Mouse (Mus musculus) brain, embryonic 14.5 days (tissue): ENCODE measurements around the gene Pah. TPM values are rescaled to one million over a fixed set of nuclear protein-coding genes. Genes with fewer than 3 reads are reported as not detected.

Experiments
- DNase-seq: peaks from one replicate; pipeline ENCODE4 v3.0.0-alpha.2; 2011; ENCODE audit warnings: low read depth
- CTCF ChIP-seq: fragments of 200-500 bp; IDR thresholded peaks from 2 replicates; pipeline ENCODE4 v1.5.1; 2012; ENCODE audit warnings: inconsistent platforms, mild to moderate bottlenecking, moderate library complexity, borderline replicate concordance; ENCODE audit not compliant: insufficient read depth, insufficient read length; ENCODE audit errors: extremely low read depth
- POLR2A ChIP-seq: fragments of 200-500 bp; IDR thresholded peaks from 2 replicates; pipeline ENCODE4 v1.6.1; 2012; ENCODE audit warnings: mild to moderate bottlenecking, inconsistent platforms, borderline replicate concordance; ENCODE audit not compliant: poor library complexity, insufficient read depth, insufficient read length, severe bottlenecking; ENCODE audit errors: extremely low read depth
- polyA plus RNA-seq: library from polyadenylated mRNA; depleted of rRNA; stranded (reverse); fragments of >200 nt; gene quantifications from 2 replicates; pipeline ENCODE4 v1.2.3, GENCODE M21; 2012

Gene Pah
- polyA plus RNA-seq, 1 experiment = not detected

DNA sequence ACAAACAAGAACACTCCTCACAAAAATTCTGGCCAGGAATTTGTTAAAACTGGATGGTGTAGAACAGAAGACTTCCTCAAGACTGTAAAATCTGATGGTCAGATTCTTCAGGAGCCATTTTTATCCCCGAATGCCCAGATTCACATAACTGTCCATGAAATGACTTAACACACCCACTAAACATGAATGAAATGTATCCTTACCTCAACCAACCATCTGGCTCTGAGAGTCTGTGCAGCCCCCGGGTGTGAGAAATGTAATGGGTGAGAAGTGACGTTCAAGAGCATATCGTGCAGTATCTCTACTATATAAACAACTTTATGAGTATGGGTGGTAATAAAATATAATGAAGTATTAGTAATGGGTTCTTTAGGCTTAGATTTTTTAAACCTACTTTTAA is 13.0 kb upstream of the Pah start:
- no peak for DNase-seq
- TF ChIP-seq CTCF (no peak), POLR2A (no peak)

DNA sequence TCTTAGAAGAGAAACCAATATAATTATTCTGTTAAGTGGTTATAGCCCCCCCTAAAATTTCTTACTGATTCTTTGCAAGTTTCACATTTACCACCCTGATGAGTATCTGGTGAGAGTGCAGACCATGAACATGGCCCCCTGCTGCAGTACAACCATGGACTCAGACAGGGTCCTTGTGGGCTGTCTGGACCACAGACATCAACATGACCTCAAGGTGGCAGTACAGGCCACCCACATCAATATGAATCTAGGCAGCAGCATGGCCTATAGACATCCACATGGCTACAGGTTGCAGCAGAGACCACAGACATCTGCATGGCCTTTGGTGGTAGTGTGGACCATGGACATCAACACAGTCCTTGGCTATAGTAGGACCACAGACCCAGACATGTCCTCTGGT is 8.5 kb upstream of the Pah start:
- TF ChIP-seq POLR2A (no peak), CTCF (no peak)
- DNase-seq = no peak

DNA sequence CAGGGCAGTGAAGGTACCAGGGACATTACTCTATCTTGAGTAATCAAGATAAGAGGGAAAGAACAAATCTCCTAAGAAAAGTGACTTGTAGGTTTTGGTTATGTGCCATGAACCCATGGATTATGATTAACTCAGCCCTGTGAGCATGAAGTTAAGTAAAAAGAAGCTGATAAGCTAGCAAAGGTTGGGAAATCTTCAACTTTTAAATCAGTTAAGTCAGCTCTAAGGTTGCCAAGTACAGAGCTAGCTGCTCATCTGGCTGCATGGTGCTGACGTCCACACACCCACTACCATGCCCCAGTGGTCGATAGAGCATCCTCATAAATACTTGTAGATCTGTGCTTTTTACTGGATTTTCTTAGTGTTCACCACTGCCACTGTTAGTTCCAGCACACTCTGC is 3.0 kb upstream of the Pah start:
- no peak for DNase-seq
- TF ChIP-seq POLR2A (no peak), CTCF (no peak)

DNA sequence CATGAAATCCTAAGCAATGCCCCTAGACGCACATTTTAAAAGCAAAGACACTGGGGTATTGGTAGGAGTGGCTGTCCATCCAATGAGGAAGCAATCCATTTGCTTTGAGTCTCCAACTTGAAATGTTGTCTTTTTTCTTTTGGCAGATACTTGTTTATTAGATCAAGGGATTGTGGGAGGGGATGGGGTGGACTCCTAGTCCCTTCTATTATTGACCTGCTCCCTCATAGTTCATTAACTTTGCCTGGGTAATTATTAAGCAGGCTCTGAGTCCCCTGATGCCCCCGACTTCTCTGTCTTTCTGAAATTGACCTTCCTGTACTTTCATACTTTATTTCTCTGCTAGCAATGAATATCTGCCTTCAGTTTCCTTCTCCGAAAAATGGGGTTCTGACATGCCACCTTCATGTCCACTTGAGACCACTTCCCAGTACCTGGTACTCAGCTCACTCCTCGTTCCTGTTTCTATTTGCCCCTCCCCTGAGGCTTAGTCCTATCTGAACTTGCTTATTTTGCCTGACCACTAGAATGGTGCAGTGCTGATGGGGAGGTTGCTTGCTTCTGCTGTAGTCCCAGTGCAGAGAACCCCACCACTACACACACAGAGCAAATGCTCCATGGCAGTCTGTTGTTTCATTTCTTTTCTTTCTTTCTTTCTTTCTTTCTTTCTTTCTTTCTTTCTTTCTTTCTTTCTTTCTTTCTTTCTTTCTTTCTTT is 1.0 kb upstream of the Pah start:
- no peak for TF ChIP-seq POLR2A
- TF ChIP-seq CTCF = no peak
- no peak for DNase-seq

DNA sequence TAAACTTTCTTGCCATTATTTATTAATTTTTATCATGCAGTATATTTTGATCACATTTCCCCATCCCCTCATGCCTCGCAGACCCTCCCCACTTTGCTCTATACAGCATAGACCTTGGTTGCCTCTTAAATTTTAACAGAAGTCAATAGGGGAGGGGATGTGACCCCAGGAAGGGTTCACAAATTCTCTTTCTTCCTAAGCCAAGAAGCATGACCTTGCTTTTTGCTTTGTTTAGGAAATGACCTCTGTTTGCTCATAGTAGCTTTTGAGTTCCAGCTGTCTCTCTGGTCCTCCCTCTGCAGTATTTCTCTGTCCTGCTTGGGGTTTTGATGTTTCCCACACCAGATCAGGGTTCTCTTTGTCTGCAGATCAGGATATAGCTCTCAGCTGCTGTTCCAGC is 12.6 kb downstream of the Pah start:
- DNase-seq = no peak
- no peak for TF ChIP-seq POLR2A
- TF ChIP-seq CTCF = no peak

DNA sequence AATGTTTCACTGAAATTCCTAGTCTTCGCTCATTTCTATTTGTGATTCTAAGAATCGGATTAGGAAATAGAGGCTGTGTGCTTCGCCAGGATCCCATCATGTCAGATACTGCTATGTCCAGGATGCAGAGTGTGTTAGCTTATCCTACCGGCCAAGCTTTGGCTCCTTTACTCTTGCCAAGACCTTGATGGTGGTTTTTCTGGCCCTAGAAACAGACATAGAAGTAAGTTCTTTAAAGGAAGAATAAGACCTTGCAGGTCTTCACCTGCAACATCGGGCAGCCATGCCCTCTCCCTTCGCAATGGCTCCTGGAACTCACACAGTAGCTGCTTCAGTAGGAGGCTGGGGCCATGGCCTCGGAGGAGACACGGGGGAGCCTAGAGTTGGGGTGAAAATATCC is 24.2 kb downstream of the Pah start:
- TF ChIP-seq POLR2A (no peak), CTCF (no peak)
- DNase-seq = no peak

DNA sequence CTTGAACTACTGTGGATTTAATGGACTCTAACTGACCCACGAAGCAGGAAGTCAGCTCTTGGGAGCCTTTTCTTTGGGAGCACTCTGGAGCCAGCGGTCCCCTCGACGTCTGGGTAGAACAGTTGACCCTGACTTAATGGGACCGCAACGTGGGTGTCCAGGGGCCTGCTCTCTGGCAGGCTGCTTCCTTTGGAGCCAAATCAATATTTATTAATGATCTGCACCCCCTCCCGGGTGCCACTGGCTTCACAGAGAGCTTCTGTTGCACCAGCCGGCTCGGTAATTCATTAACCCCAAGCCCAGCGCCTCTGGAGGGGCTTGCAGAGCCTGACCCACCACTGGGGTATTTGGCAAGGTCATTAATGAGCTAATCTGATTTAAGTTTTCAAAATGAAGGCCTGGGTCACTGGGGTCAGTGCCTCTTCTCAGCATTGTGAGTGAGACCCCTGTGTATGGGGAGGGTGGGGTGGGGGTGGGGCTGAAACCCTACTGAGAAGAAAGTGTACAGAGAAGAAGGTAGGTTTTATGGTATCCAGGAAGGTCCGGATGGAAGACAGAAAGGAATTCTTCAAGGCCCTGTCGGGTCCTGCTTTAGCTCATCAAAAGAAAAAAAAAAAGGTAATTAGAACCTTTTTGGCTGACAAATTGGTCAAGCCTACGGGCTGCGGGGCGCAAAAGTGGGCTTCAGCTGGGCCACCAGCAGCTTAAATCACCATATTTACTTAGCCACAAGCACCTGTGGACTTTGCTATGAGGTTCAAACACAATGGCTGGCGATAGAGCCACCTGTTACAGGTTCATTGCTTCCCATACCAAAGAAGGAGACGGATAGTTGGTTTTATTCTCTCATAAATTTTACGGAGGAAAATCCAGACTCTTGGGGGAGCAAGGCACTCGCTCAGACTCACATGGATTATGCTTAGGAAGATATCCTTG is 25.0 kb downstream of the Pah start:
- TF ChIP-seq POLR2A (no peak), CTCF (no peak)
- no peak for DNase-seq

DNA sequence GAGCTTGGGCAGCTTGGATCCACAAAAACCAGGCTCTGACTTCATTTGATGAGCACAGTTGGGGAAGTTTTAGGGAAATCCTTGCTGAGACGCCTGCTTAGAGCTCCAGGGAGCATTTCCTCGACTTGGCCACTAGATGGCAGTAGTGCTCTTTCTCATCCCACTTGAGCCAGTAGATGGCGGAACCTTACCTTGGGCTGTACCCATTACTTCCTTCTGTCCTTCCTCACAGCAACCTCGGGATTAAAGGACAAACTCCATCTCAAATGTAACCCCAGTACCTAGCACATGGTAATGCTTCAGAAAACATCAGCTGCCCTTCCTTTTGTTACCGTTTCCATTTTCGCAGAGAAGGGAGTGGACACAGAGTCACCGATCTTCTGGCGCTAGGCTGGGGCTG is 31.1 kb downstream of the Pah start:
- peak; percentile 96 for TF ChIP-seq CTCF
- no peak for TF ChIP-seq POLR2A
- DNase-seq = peak; percentile 88

DNA sequence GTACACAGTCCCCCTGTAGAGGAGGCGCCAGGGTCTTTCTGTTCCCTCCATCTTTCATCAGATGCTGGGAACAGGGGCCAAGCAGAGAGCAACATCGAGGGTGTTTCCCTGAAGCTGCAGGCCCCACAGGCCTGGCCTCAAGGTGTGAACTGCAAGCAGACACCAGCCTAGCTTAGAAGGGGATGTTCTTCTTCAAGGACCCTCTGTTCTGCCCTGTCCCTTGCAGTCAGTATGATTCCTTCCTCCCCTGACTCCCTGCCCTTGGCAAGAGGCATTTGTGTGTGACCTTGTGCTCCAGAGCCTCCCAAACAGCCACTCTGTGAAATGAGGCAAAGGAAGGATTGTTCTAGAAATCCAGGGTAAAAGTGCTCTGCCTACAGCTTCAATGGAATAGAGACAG is 34.8 kb downstream of the Pah start:
- DNase-seq = no peak
- TF ChIP-seq CTCF (no peak), POLR2A (no peak)

DNA sequence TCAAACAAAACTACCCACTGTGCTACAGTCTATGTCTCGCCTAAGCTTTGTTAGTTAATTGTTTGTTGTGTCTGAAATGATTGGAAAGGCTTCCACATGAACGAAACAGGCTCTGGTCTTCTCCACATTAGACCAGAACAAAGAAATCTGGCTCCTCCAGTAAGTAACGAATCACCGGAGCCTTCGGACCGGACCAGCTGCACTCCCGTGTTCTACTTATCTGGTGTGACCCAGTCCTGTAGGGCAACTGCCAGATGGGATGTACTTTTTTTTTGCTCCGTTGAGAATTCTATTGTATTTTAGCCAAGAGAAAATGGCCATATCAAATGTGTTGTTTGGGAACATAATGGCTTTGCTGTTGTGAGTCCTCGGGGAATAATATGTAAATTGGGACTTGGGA is 42.2 kb downstream of the Pah start:
- peak; percentile 37 for DNase-seq
- TF ChIP-seq POLR2A (no peak), CTCF (no peak)

DNA sequence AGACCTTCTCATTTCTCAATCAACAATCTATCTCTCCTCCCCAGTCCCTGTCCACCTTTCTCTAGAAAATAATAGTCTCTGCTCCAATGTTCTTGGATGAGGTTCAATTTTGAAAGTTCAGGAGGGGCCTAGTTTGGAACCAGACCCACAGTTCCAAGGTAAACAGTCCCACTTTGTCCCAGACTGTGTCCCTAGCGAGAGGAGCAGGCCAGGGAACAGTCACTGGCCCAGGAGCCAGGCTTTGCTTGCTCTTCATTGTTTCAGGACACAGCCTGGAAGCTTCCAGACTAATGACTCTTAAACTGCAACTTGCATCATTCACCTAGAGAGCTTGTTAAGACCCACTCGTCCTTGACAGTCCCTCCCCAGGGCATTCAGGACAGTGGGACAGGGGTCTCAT is 44.1 kb downstream of the Pah start:
- DNase-seq = no peak
- TF ChIP-seq CTCF = no peak
- no peak for TF ChIP-seq POLR2A
